Mouse (Mus musculus) CH12.LX (cell line): ENCODE results near the gene Krt28. TPM values are rescaled to one million over a fixed set of nuclear protein-coding genes. Genes with fewer than 3 reads are reported as not detected.

Source experiments
- DNase-seq: peaks from one replicate; pipeline ENCODE4 v3.0.0-alpha.2; 2013; ENCODE audit errors: extremely low read depth
- H3K27ac ChIP-seq: 2 replicates; pipeline ENCODE4 v1.5.1; 2012; ENCODE audit warnings: low read depth, mild to moderate bottlenecking, control low read depth, moderate library complexity; ENCODE audit not compliant: insufficient read depth
- H3K27me3 ChIP-seq: replicated peaks from 2 replicates; pipeline ENCODE3; 2012; ENCODE audit warnings: inconsistent platforms
- H3K36me3 ChIP-seq, 2 experiments: replicated peaks in 1 of 2; 2 replicates each; pipeline versions ENCODE3 to v1.6.1; 2012; ENCODE audit warnings: inconsistent platforms in 1 of 2, low read length in 1 of 2, mild to moderate bottlenecking in 1 of 2, mixed read lengths in 1 of 2, moderate library complexity in 1 of 2; ENCODE audit not compliant: control insufficient read depth in 1 of 2, insufficient read depth in 1 of 2
- H3K4me1 ChIP-seq, 2 experiments: 2 replicates each; pipeline ENCODE4 v1.6.1; 2012; ENCODE audit warnings: inconsistent platforms in 1 of 2, moderate library complexity in 1 of 2; ENCODE audit not compliant: insufficient read depth in 2 of 2, control insufficient read depth in 1 of 2
- H3K4me2 ChIP-seq: 2 replicates; pipeline ENCODE4 v1.6.1; 2012; ENCODE audit warnings: low read depth, mild to moderate bottlenecking, control low read depth; ENCODE audit not compliant: poor library complexity, insufficient read depth, severe bottlenecking
- H3K4me3 ChIP-seq, 3 experiments: fragments of 150-350 bp in 1 of 3; sonication (generic) in 1 of 3; replicated peaks in 1 of 3; 2 replicates each; pipeline versions ENCODE3 to v1.5.1; 2011 to 2012; ENCODE audit warnings: low read depth in 2 of 3, low read length in 2 of 3, mild to moderate bottlenecking in 2 of 3, moderate library complexity in 2 of 3, control low read depth in 1 of 3, improper control_type of control experiment in 1 of 3, inconsistent platforms in 1 of 3, mixed read lengths in 1 of 3; ENCODE audit not compliant: poor library complexity in 1 of 3
- H3K79me2 ChIP-seq: replicated peaks from 2 replicates; pipeline ENCODE4 v1.6.1; 2012; ENCODE audit warnings: mild to moderate bottlenecking, moderate library complexity; ENCODE audit not compliant: control insufficient read depth, poor library complexity, insufficient read depth, severe bottlenecking; ENCODE audit errors: extremely low read depth
- H3K9ac ChIP-seq: 2 replicates; pipeline ENCODE4 v1.6.1; 2012; ENCODE audit warnings: low read depth, mild to moderate bottlenecking, control low read depth, moderate library complexity; ENCODE audit not compliant: insufficient read depth
- H3K9me3 ChIP-seq: replicated peaks from 2 replicates; pipeline ENCODE3; 2012; ENCODE audit warnings: low read length, inconsistent platforms, mixed read lengths
- CHD1 ChIP-seq: IDR thresholded peaks from 2 replicates; pipeline ENCODE4 v1.6.1; 2012; ENCODE audit warnings: low read depth, low read length, improper control_type of control experiment, inconsistent platforms
- CHD2 ChIP-seq: IDR thresholded peaks from 2 replicates; pipeline ENCODE4 v1.6.1; 2011; ENCODE audit warnings: low read length, improper control_type of control experiment
- E2F4 ChIP-seq: IDR thresholded peaks from 2 replicates; pipeline ENCODE4 v1.6.1; 2011; ENCODE audit warnings: low read depth, low read length, improper control_type of control experiment; ENCODE audit not compliant: insufficient replicate concordance
- ELF1 ChIP-seq: IDR thresholded peaks from 2 replicates; pipeline ENCODE4 v1.6.1; 2014; ENCODE audit warnings: low read depth, mild to moderate bottlenecking, inconsistent platforms, low read length, improper control_type of control experiment
- EP300 ChIP-seq: IDR thresholded peaks from 2 replicates; pipeline ENCODE4 v1.6.1; 2011; ENCODE audit warnings: low read length, improper control_type of control experiment
- ETS1 ChIP-seq: conservative IDR thresholded peaks from 2 replicates; pipeline ENCODE4 v1.6.1; 2012; ENCODE audit warnings: low read depth, mild to moderate bottlenecking, inconsistent platforms, low read length, improper control_type of control experiment, moderate library complexity
- HCFC1 ChIP-seq: IDR thresholded peaks from 2 replicates; pipeline ENCODE4 v1.6.1; 2012; ENCODE audit warnings: low read depth, mild to moderate bottlenecking, inconsistent platforms, low read length, improper control_type of control experiment
- JUN ChIP-seq: IDR thresholded peaks from 2 replicates; pipeline ENCODE4 v1.6.1; 2011; ENCODE audit warnings: low read depth, mild to moderate bottlenecking, low read length, improper control_type of control experiment, moderate library complexity; ENCODE audit not compliant: insufficient read depth
- JUND ChIP-seq: conservative IDR thresholded peaks from 2 replicates; pipeline ENCODE4 v1.6.1; 2011; ENCODE audit warnings: low read depth, low read length, improper control_type of control experiment
- KAT2A ChIP-seq: IDR thresholded peaks from 2 replicates; pipeline ENCODE4 v1.6.1; 2012; ENCODE audit warnings: low read length, improper control_type of control experiment, inconsistent platforms; ENCODE audit not compliant: insufficient replicate concordance
- MAZ ChIP-seq: IDR thresholded peaks from 2 replicates; pipeline ENCODE4 v1.6.1; 2012; ENCODE audit warnings: low read depth, mild to moderate bottlenecking, inconsistent platforms, low read length, improper control_type of control experiment, moderate library complexity
- MEF2A ChIP-seq: IDR thresholded peaks from 2 replicates; pipeline ENCODE4 v1.6.1; 2014; ENCODE audit warnings: low read depth, mild to moderate bottlenecking, inconsistent platforms, low read length, improper control_type of control experiment, borderline replicate concordance
- MXI1 ChIP-seq: IDR thresholded peaks from 2 replicates; pipeline ENCODE4 v1.6.1; 2011; ENCODE audit warnings: mild to moderate bottlenecking, low read depth, low read length, improper control_type of control experiment
- NELFE ChIP-seq: IDR thresholded peaks from 2 replicates; pipeline ENCODE4 v1.6.1; 2011; ENCODE audit warnings: low read depth, low read length, improper control_type of control experiment
- PAX5 ChIP-seq: IDR thresholded peaks from 2 replicates; pipeline ENCODE4 v1.6.1; 2012; ENCODE audit warnings: low read length, inconsistent platforms, mixed read lengths
- POLR2A ChIP-seq: IDR thresholded peaks from 2 replicates; pipeline ENCODE4 v1.6.1; 2011; ENCODE audit warnings: low read depth, mild to moderate bottlenecking, improper control_type of control experiment, low read length
- POLR2AphosphoS2 ChIP-seq: IDR thresholded peaks from 2 replicates; pipeline ENCODE4 v1.6.1; 2011; ENCODE audit warnings: low read depth, low read length, improper control_type of control experiment
- RAD21 ChIP-seq: IDR thresholded peaks from 2 replicates; pipeline ENCODE4 v1.6.1; 2011; ENCODE audit warnings: low read depth, mild to moderate bottlenecking, low read length, improper control_type of control experiment, moderate library complexity
- RCOR1 ChIP-seq: conservative IDR thresholded peaks from 2 replicates; pipeline ENCODE4 v1.6.1; 2012; ENCODE audit warnings: low read depth, mild to moderate bottlenecking, inconsistent platforms, low read length, improper control_type of control experiment
- SIN3A ChIP-seq: IDR thresholded peaks from 2 replicates; pipeline ENCODE4 v1.6.1; 2012; ENCODE audit warnings: low read length, improper control_type of control experiment, inconsistent platforms
- SMC3 ChIP-seq: IDR thresholded peaks from 2 replicates; pipeline ENCODE4 v1.6.1; 2011; ENCODE audit warnings: low read depth, low read length, improper control_type of control experiment
- TBP ChIP-seq: conservative IDR thresholded peaks from 2 replicates; pipeline ENCODE4 v1.6.1; 2011; ENCODE audit warnings: low read depth, low read length, improper control_type of control experiment
- TCF12 ChIP-seq: IDR thresholded peaks from 2 replicates; pipeline ENCODE4 v1.6.1; 2014; ENCODE audit warnings: low read depth, mild to moderate bottlenecking, inconsistent platforms, low read length, improper control_type of control experiment
- UBTF ChIP-seq: IDR thresholded peaks from 2 replicates; pipeline ENCODE4 v1.6.1; 2012; ENCODE audit warnings: low read depth, mild to moderate bottlenecking, inconsistent platforms, low read length, improper control_type of control experiment, moderate library complexity
- USF1 ChIP-seq: IDR thresholded peaks from 2 replicates; pipeline ENCODE4 v1.6.1; 2014; ENCODE audit warnings: low read depth, mild to moderate bottlenecking, inconsistent platforms, low read length, improper control_type of control experiment
- USF2 ChIP-seq: conservative IDR thresholded peaks from 2 replicates; pipeline ENCODE4 v1.6.1; 2011; ENCODE audit warnings: low read depth, low read length, improper control_type of control experiment
- ZC3H11A ChIP-seq: IDR thresholded peaks from 2 replicates; pipeline ENCODE4 v1.6.1; 2012; ENCODE audit warnings: low read depth, mild to moderate bottlenecking, inconsistent platforms, low read length, improper control_type of control experiment
- ZKSCAN1 ChIP-seq: IDR thresholded peaks from 2 replicates; pipeline ENCODE4 v1.6.1; 2012; ENCODE audit warnings: low read depth, inconsistent platforms, low read length, improper control_type of control experiment, borderline replicate concordance
- ZMIZ1 ChIP-seq: IDR thresholded peaks from 2 replicates; pipeline ENCODE4 v1.6.1; 2012; ENCODE audit warnings: low read depth, mild to moderate bottlenecking, inconsistent platforms, low read length, improper control_type of control experiment
- dilution Hi-C: fragments of 300-500 bp; cut with MboI; formaldehyde crosslinking; loops from 2 replicates; pipeline ENCODE4 v1.14.3; 2020; ENCODE audit warnings: low sequenced_read_pairs; ENCODE audit not compliant: extremely low pct_unique_long_range_greater_than_20kb, extremely low pct_ligation_motif_present
- in situ Hi-C: fragments of 300-500 bp; cut with MboI; formaldehyde crosslinking; loops from 3 replicates; pipeline ENCODE4 v1.14.3; 2019; ENCODE audit warnings: low sequenced_read_pairs, low pct_ligation_motif_present, low pct_unique_long_range_greater_than_20kb, mixed read lengths
- polyA plus RNA-seq: library from polyadenylated mRNA; unstranded; fragments of >175 nt; gene quantifications from 2 replicates; pipeline ENCODE4 v1.2.1, GENCODE M21; 2012; ENCODE audit warnings: low read depth; ENCODE audit not compliant: insufficient read length
- total RNA-seq, 2 experiments: library from RNA; depleted of rRNA; stranded (reverse); fragments of 300-350 nt in 1 of 2; fragments of >200 nt in 1 of 2; gene quantifications; 2 replicates each; pipeline ENCODE4 v1.2.3; 2012 to 2014

The Krt28 gene
- total and polyA plus RNA-seq, 3 experiments = 0.13 to 0.14 TPM; not detected in 1

GRCm38 (mm10) chr11:99388661-99389060 lies 14.0 kb upstream of the Krt28 start:
- dilution Hi-C loops = no loop called here
- Histone ChIP-seq H3K9ac (no peak overlapping the region), H3K27me3 (no peaks in the 10 kb centered on the region), H3K27ac (no peak overlapping the region), H3K79me2 (no peaks in the 10 kb centered on the region), H3K9me3 (no peaks in the 10 kb centered on the region), H3K4me3 (no peak overlapping the region), H3K4me2 (no peak overlapping the region)
- DNase-seq = no peak
- TF ChIP-seq POLR2AphosphoS2 (0 out of 2 replicates have a peak, but pooled peaks have one; percentile 39), NELFE (no peak)
- TF ChIP-seq, all 38 proteins: peak for 1
- Histone ChIP-seq H3K36me3 (peaks cover 6 to 34% of the 10 kb centered on the region in 2 experiments), H3K4me1 (peaks cover 5 to 20% of the 10 kb centered on the region in 2 experiments)
- in situ Hi-C loops = loop anchor here (25.0 kb wide), 1 partner anchor 899 kb away; no protein-coding TSS in a partner anchor

GRCm38 (mm10) chr11:99385813-99386721 lies 11.4 kb upstream of the Krt28 start:
- DNase-seq = peak; percentile 90
- H3K4me3 ChIP-seq = peak overlapping the region; percentile 65 to 92 (median 81)
- H3K9ac ChIP-seq = peak overlapping the region; percentile 94
- peak overlapping the region; percentile 93 for H3K27ac ChIP-seq
- in situ Hi-C loops (loop anchor here (25.0 kb wide), 1 partner anchor 901 kb away; no protein-coding TSS in a partner anchor), dilution Hi-C loops (no loop called here)
- H3K9me3 ChIP-seq = no peaks in the 10 kb centered on the region
- no peaks in the 10 kb centered on the region for H3K79me2 ChIP-seq
- H3K4me2 ChIP-seq = peak overlapping the region; percentile 56
- peaks cover 5 to 20% of the 10 kb centered on the region in 2 experiments for H3K4me1 ChIP-seq
- H3K36me3 ChIP-seq = peaks cover 2 to 25% of the 10 kb centered on the region in 2 experiments
- H3K27me3 ChIP-seq = no peaks in the 10 kb centered on the region
- TF ChIP-seq ZC3H11A = no peak
- TF ChIP-seq JUND = no peak
- 0 out of 2 replicates have a peak, but pooled peaks have one; percentile 10 for TF ChIP-seq MAZ
- TF ChIP-seq SMC3 = no peak
- TF ChIP-seq ELF1 = peak; percentile 97
- peak; percentile 95 for TF ChIP-seq POLR2A
- TF ChIP-seq USF1 = peak; percentile 41
- TF ChIP-seq HCFC1 = peak; percentile 92
- no peak for TF ChIP-seq RAD21
- no peak for TF ChIP-seq CHD2
- 0 out of 2 replicates have a peak, but pooled peaks have one; percentile 65 for TF ChIP-seq MXI1
- peak; percentile 84; the same call in 1 of the 2 replicates for TF ChIP-seq SIN3A
- peak; percentile 68 for TF ChIP-seq MEF2A
- no peak for TF ChIP-seq PAX5
- TF ChIP-seq E2F4 = 0 out of 2 replicates have a peak, but pooled peaks have one; percentile 21
- peak; percentile 86; the same call in 1 of the 2 replicates for TF ChIP-seq KAT2A
- no peak; the same call in 1 of the 2 replicates for TF ChIP-seq ETS1
- no peak for TF ChIP-seq USF2
- TF ChIP-seq ZMIZ1 = peak; percentile 82; the same call in 1 of the 2 replicates
- TF ChIP-seq EP300 = no peak
- peak; percentile 74; the same call in 1 of the 2 replicates for TF ChIP-seq TCF12
- no peak for TF ChIP-seq JUN
- no peak for TF ChIP-seq UBTF
- no peak for TF ChIP-seq ZKSCAN1
- no peak for TF ChIP-seq CHD1
- peak; percentile 81; the same call in 1 of the 2 replicates for TF ChIP-seq RCOR1
- TF ChIP-seq POLR2AphosphoS2 = peak; percentile 71
- peak; percentile 78 for TF ChIP-seq TBP
